Mouse (Mus musculus): ENCODE measurements around the gene Sh3gl2.

DNA sequence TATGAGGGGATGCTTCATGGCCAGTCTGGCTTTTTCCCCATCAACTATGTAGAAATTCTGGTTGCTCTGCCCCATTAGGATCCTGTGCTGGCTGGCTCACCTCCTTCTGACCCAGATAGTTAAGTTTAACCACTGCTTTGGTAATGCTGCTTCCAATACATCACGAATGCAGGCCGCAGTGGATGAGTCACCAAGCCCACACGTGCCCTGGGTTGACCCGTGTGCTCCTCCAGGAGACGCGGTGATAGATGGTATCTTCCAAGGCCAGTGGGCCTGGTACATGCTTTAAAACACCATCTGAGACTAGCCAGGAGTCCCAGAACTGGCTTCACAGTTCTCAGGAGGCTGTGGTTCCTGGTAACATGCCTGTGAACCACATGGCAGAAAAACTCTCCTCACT lies 182.8 kb downstream of the Sh3gl2 start:
- TF ChIP-seq CTCF (IDR thresholded peaks at IDR 0.05; ENCODE audit: low read depth) (no peak), EP300 (optimal IDR thresholded peaks at IDR 0.05) (no peak)
